Mouse (Mus musculus): ENCODE measurements around the gene Zfr. TPM values are rescaled to one million over a fixed set of nuclear protein-coding genes. Genes with fewer than 3 reads are reported as not detected.

Zfr gene
- total and polyA plus RNA-seq, 3 experiments: 76.8 to 79.8 (median 77.8) TPM

GRCm38 (mm10) chr15:12090981-12091669, 26.5 kb upstream of the Zfr start:
- Histone ChIP-seq H3K36me3 (ENCODE audit: control insufficient read depth, insufficient read depth, low read length) (no peaks in the 10 kb centered on the region), H3K9ac (ENCODE audit: low read depth, low read length) (no peak overlapping the region), H3K4me1 (ENCODE audit: control insufficient read depth, insufficient read depth, low read length) (no peaks in the 10 kb centered on the region), H3K4me3 (no peak overlapping the region), H3K27me3 (ENCODE audit: control insufficient read depth, insufficient read depth, low read length) (no peaks in the 10 kb centered on the region), H3K27ac (no peak overlapping the region), H3K79me2 (replicated peaks; ENCODE audit: control insufficient read depth, insufficient read depth, low read length) (no peaks in the 10 kb centered on the region)
- intact Hi-C loops (cut with DNase I): no loop called here
- DNase-seq: no peak
- TF ChIP-seq POLR2A (IDR thresholded peaks at IDR 0.05; ENCODE audit: insufficient read depth, low read depth, low read length) (no peak), CTCF (IDR thresholded peaks at IDR 0.05) (no peak), EP300 (IDR thresholded peaks at IDR 0.05; ENCODE audit: insufficient read depth, low read depth, low read length) (no peak)
- 92% methylated on average over 9 of the region's 9 CpGs for WGBS

- 58% methylated on average over 10 of the region's 10 CpGs for WGBS
- intact Hi-C loops (cut with DNase I): loop anchor here (1.0 kb wide), 1 partner anchor 176 kb away; no protein-coding TSS in a partner anchor
- peak; percentile 38 to 56 for DNase-seq
- H3K36me3 ChIP-seq (ENCODE audit: control insufficient read depth, insufficient read depth, low read length): no peaks in the 10 kb centered on the region
- H3K27me3 ChIP-seq (ENCODE audit: control insufficient read depth, insufficient read depth, low read length): no peaks in the 10 kb centered on the region
- H3K79me2 ChIP-seq (replicated peaks; ENCODE audit: control insufficient read depth, insufficient read depth, low read length): no peaks in the 10 kb centered on the region
- peak; percentile 96 for TF ChIP-seq CTCF (IDR thresholded peaks at IDR 0.05)
- TF ChIP-seq EP300 (IDR thresholded peaks at IDR 0.05; ENCODE audit: insufficient read depth, low read depth, low read length): no peak
- no peak overlapping the region for H3K9ac ChIP-seq (ENCODE audit: low read depth, low read length)
- H3K4me1 ChIP-seq (ENCODE audit: control insufficient read depth, insufficient read depth, low read length): no peaks in the 10 kb centered on the region
- H3K27ac ChIP-seq: no peak overlapping the region
- no peak overlapping the region for H3K4me3 ChIP-seq
Measured at GRCm38 (mm10) chr15:12091781-12092458, 25.7 kb upstream of the Zfr start.

GRCm38 (mm10) chr15:12093026-12093960, 24.3 kb upstream of the Zfr start:
- intact Hi-C loops (cut with DNase I): no loop called here
- no peaks in the 10 kb centered on the region for H3K36me3 ChIP-seq (ENCODE audit: control insufficient read depth, insufficient read depth, low read length)
- H3K9ac ChIP-seq (ENCODE audit: low read depth, low read length): no peak overlapping the region
- TF ChIP-seq POLR2A (IDR thresholded peaks at IDR 0.05; ENCODE audit: insufficient read depth, low read depth, low read length): no peak
- TF ChIP-seq CTCF (IDR thresholded peaks at IDR 0.05): no peak
- TF ChIP-seq EP300 (IDR thresholded peaks at IDR 0.05; ENCODE audit: insufficient read depth, low read depth, low read length): no peak
- 87% methylated on average over 25 of the region's 25 CpGs for WGBS
- 0 out of 2 replicates have a peak, but pooled peaks cover 1% of the 10 kb centered on the region for H3K27me3 ChIP-seq (ENCODE audit: control insufficient read depth, insufficient read depth, low read length)
- H3K4me1 ChIP-seq (ENCODE audit: control insufficient read depth, insufficient read depth, low read length): no peaks in the 10 kb centered on the region
- no peaks in the 10 kb centered on the region for H3K79me2 ChIP-seq (replicated peaks; ENCODE audit: control insufficient read depth, insufficient read depth, low read length)
- no peak overlapping the region for H3K4me3 ChIP-seq
- H3K27ac ChIP-seq: no peak overlapping the region
- DNase-seq: no peak

GRCm38 (mm10) chr15:12093961-12094566, 23.6 kb upstream of the Zfr start:
- H3K27ac ChIP-seq: no peak overlapping the region
- 0 out of 2 replicates have a peak, but pooled peaks cover 1% of the 10 kb centered on the region for H3K27me3 ChIP-seq (ENCODE audit: control insufficient read depth, insufficient read depth, low read length)
- H3K4me1 ChIP-seq (ENCODE audit: control insufficient read depth, insufficient read depth, low read length): no peaks in the 10 kb centered on the region
- no peak for TF ChIP-seq CTCF (IDR thresholded peaks at IDR 0.05)
- TF ChIP-seq EP300 (IDR thresholded peaks at IDR 0.05; ENCODE audit: insufficient read depth, low read depth, low read length): no peak
- no peak for TF ChIP-seq POLR2A (IDR thresholded peaks at IDR 0.05; ENCODE audit: insufficient read depth, low read depth, low read length)
- no peak overlapping the region for H3K4me3 ChIP-seq
- intact Hi-C loops (cut with DNase I): no loop called here
- no peaks in the 10 kb centered on the region for H3K36me3 ChIP-seq (ENCODE audit: control insufficient read depth, insufficient read depth, low read length)
- no peak for DNase-seq
- WGBS: 91% methylated on average over 4 of the region's 4 CpGs
- no peaks in the 10 kb centered on the region for H3K79me2 ChIP-seq (replicated peaks; ENCODE audit: control insufficient read depth, insufficient read depth, low read length)
- H3K9ac ChIP-seq (ENCODE audit: low read depth, low read length): no peak overlapping the region

GRCm38 (mm10) chr15:12096447-12096846, 21.2 kb upstream of the Zfr start:
- Histone ChIP-seq H3K9ac (ENCODE audit: low read depth, low read length) (no peak overlapping the region), H3K27me3 (ENCODE audit: control insufficient read depth, insufficient read depth, low read length) (0 out of 2 replicates have a peak, but pooled peaks cover 1% of the 10 kb centered on the region), H3K79me2 (replicated peaks; ENCODE audit: control insufficient read depth, insufficient read depth, low read length) (no peaks in the 10 kb centered on the region), H3K27ac (no peak overlapping the region), H3K4me3 (no peak overlapping the region), H3K4me1 (ENCODE audit: control insufficient read depth, insufficient read depth, low read length) (no peaks in the 10 kb centered on the region), H3K36me3 (ENCODE audit: control insufficient read depth, insufficient read depth, low read length) (no peaks in the 10 kb centered on the region)
- peak in 1 of 2 experiments; percentile 25 for DNase-seq
- intact Hi-C loops (cut with DNase I): no loop called here
- no peak for TF ChIP-seq EP300 (IDR thresholded peaks at IDR 0.05; ENCODE audit: insufficient read depth, low read depth, low read length)
- TF ChIP-seq CTCF (IDR thresholded peaks at IDR 0.05): no peak
- TF ChIP-seq POLR2A (IDR thresholded peaks at IDR 0.05; ENCODE audit: insufficient read depth, low read depth, low read length): no peak
- WGBS: 53% methylated on average over 4 of the region's 4 CpGs
